Mouse (Mus musculus) myocyte (in vitro differentiated cells): ENCODE results near the gene Srrm4.

Experiments
- CEBPB ChIP-seq: IDR thresholded peaks from 2 replicates; pipeline ENCODE4 v1.6.1; 2011; ENCODE audit warnings: mild to moderate bottlenecking, moderate library complexity; ENCODE audit not compliant: poor library complexity, insufficient read depth, severe bottlenecking
- E2F4 ChIP-seq: IDR thresholded peaks from one replicate; pipeline ENCODE4 v1.6.1; 2011; ENCODE audit warnings: mild to moderate bottlenecking, control low read depth, moderate library complexity; ENCODE audit not compliant: insufficient read depth
- MAX ChIP-seq: IDR thresholded peaks from one replicate; pipeline ENCODE4 v1.6.1; 2011; ENCODE audit warnings: low read depth, mild to moderate bottlenecking, control low read depth
- MYOD1 ChIP-seq, 3 experiments: IDR thresholded peaks; one replicate each; pipeline ENCODE4 v1.6.1; 2011; ENCODE audit warnings: control low read depth in 2 of 3, low read depth in 2 of 3, mild to moderate bottlenecking in 2 of 3, moderate library complexity in 1 of 3; ENCODE audit not compliant: insufficient read length in 2 of 3, control insufficient read depth in 1 of 3
- MYOG ChIP-seq, 3 experiments: IDR thresholded peaks; one replicate each; pipeline ENCODE4 v1.6.1; 2011; ENCODE audit warnings: control low read depth in 2 of 3, low read depth in 2 of 3, mild to moderate bottlenecking in 2 of 3; ENCODE audit not compliant: insufficient read length in 2 of 3, control insufficient read depth in 1 of 3, insufficient read depth in 1 of 3
- POLR2A ChIP-seq: IDR thresholded peaks from one replicate; pipeline ENCODE4 v1.6.1; 2011; ENCODE audit warnings: low read depth, mild to moderate bottlenecking, control low read depth, moderate library complexity; ENCODE audit not compliant: insufficient read length
- REST ChIP-seq: IDR thresholded peaks from one replicate; pipeline ENCODE4 v1.6.1; 2011; ENCODE audit warnings: mild to moderate bottlenecking, control low read depth, moderate library complexity; ENCODE audit not compliant: insufficient read depth, insufficient read length
- SRF ChIP-seq: IDR thresholded peaks from one replicate; pipeline ENCODE4 v1.6.1; 2011; ENCODE audit warnings: low read depth; ENCODE audit not compliant: control insufficient read depth, insufficient read length
- TCF12 ChIP-seq: IDR thresholded peaks from one replicate; pipeline ENCODE4 v1.6.1; 2011; ENCODE audit warnings: mild to moderate bottlenecking, control low read depth; ENCODE audit not compliant: poor library complexity, insufficient read depth, severe bottlenecking
- USF1 ChIP-seq: IDR thresholded peaks from one replicate; pipeline ENCODE4 v1.6.1; 2011; ENCODE audit warnings: low read depth, mild to moderate bottlenecking, control low read depth, moderate library complexity

DNA sequence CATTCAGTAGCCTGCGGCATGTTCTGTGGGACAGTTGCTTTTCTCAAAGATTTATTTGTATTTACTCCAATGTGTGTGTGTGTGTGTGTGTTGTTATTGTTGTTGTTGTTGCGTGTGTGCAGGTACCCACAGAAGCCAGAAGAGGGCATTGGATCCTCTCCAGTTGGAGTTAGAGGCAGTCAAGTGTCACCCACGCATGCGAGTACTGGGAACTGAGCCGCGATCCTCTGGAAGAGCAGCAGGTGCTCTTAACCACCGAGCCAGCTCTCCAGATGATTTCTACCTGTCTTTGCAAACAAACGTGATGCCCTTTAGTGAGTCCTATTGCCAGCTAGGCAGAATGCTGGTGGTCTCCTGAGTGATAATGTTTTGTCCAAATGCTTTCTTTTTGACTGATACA, 24.3 kb downstream of the Srrm4 start:
- TF ChIP-seq REST (no peak), POLR2A (no peak), CEBPB (no peak), MYOD1 (IDR thresholded peaks at IDR 0.05; ENCODE audit: control insufficient read depth in 1 of 3, insufficient read length in 2 of 3, low read depth in 2 of 3) (no peak), MYOG (IDR thresholded peaks at IDR 0.05; ENCODE audit: control insufficient read depth in 1 of 3, insufficient read depth in 1 of 3, insufficient read length in 2 of 3, low read depth in 2 of 3) (no peak), TCF12 (no peak), MAX (no peak), SRF (no peak), USF1 (no peak), E2F4 (no peak)
